In genomic region chr13:57867586-57867985, GRCm38 (mm10) we compare ENCODE assay signal across 12 mouse cellular contexts. TPM values are rescaled to one million over a fixed set of nuclear protein-coding genes. Genes with fewer than 3 reads are reported as not detected.
DNase-seq lines count a peak whose midpoint lies in the region.
"Had no signal": no experiment of that assay in that cellular context is flagged by ENCODE, and none has a peak within 500 bp of the region (broad histone marks: within the 10 kb centered on the region; RNA-seq: fewer than 3 reads in every experiment).

No protein-coding gene starts in this region.

- 57% methylated on average over 7 of the region's 7 CpGs for WGBS in limb, embryonic 10.5 days

- DNase-seq in kidney, postnatal 10 days: peak; percentile 72
- DNase-seq in kidney, adult 9 months: no peak
- peak; percentile 37 for DNase-seq in ES-CJ7 (ENCODE audit: low read depth, low spot score)
- DNase-seq in R1 (ENCODE audit: low read depth, low spot score): peak; percentile 49
- peak; percentile 76 for DNase-seq in limb, embryonic 10.5 days (ENCODE audit: low spot score)
- DNase-seq in gastrocnemius, adult 18-20 months (ENCODE audit: low spot score): no peak
- DNase-seq in layer of hippocampus, postnatal 25 days (ENCODE audit: extremely low spot score in 1 of 2, low spot score in 1 of 2): no peak
- DNase-seq: cerebellum, adult 11 months; gastrocnemius, adult 2 months; kidney, adult 8-10 months had no signal

- no peaks in the 10 kb centered on the region for H3K36me3 ChIP-seq in limb, embryonic 10.5 days
- H3K36me3 ChIP-seq: midbrain, embryonic 15.5 days had no signal

- H3K4me1 ChIP-seq in limb, embryonic 10.5 days: peaks cover 5% of the 10 kb centered on the region; the same call in 1 of the 2 replicates
- H3K4me1 ChIP-seq: midbrain, embryonic 15.5 days had no signal

- H3K4me3 ChIP-seq in limb, embryonic 10.5 days: no peak overlapping the region
- H3K4me3 ChIP-seq: gastrocnemius, adult 2 months; midbrain, embryonic 15.5 days had no signal

- H3K27ac ChIP-seq in limb, embryonic 10.5 days: no peak overlapping the region
- H3K27ac ChIP-seq: gastrocnemius, adult 2 months; midbrain, embryonic 15.5 days had no signal

- no peaks in the 10 kb centered on the region for H3K9me3 ChIP-seq in limb, embryonic 10.5 days (replicated peaks)
- H3K9me3 ChIP-seq: midbrain, embryonic 15.5 days had no signal

- no peaks in the 10 kb centered on the region for H3K27me3 ChIP-seq in limb, embryonic 10.5 days (ENCODE audit: low read depth, poor library complexity, severe bottlenecking)
- H3K27me3 ChIP-seq: CH12.LX; midbrain, embryonic 15.5 days had no signal

RNA-seq across cellular contexts. Expression of gene Spock1, which starts 40.5 kb away (rescaled TPM):
- 0.67 and 0.93 TPM in 2 replicates for polyA plus RNA-seq in limb, embryonic 10.5 days (2016; fragmentation: Nextera tagmentation; extraction: Ambion mirVana)
- under 1 TPM; 0.55 to 0.74 TPM for total RNA-seq in gastrocnemius, adult 18-20 months (2021)
- total RNA-seq in layer of hippocampus, postnatal 25 days (2021): 100 to 1,000 TPM; 184 to 193 TPM
- total RNA-seq: CH12.LX had no signal

Comparison
In these comparisons a context has a peak if more than half of its experiments do, and no peak if none do; other contexts are left out.
1. DNase-seq: peak in kidney, postnatal 10 days (single experiment), ES-CJ7 (single experiment), R1 (single experiment) and limb, embryonic 10.5 days (single experiment); none in kidney, adult 9 months (single experiment), gastrocnemius, adult 18-20 months (single experiment) and layer of hippocampus, postnatal 25 days (0 of 2).
2. RNA of gene Spock1, which starts 40.5 kb away (total RNA-seq): 184 to 193 TPM in layer of hippocampus, postnatal 25 days; 0.55 to 0.74 TPM in gastrocnemius, adult 18-20 months; every median in the first group is over 100 times any median in the second.